Mouse (Mus musculus): Measurements from ENCODE around the gene Olfr493. TPM values are rescaled to one million over a fixed set of nuclear protein-coding genes. Genes with fewer than 3 reads are reported as not detected.

Olfr493 gene
- not detected in 2 replicates for polyA plus RNA-seq (2012; rRNA removed)

DNA sequence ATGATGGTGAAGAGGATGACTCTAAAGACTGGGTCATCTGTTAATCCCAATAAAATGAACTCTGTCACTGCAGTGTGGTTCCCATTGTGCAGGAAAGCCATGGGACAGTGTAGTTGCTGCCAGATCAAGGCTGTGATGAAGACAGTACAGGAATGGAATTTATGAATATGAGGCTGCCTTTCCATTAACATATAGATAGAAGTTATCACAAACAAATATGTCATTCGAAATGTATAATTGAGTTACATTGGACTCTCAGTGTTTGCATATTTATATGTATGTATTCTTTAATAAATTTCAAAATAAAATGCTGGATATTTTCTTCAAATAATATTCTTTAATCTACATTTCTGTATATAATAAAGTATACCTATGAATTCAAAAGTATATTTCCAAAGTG lies at the start of gene Olfr493:
TSS of gene Olfr493 (minus strand) at position 101 of the 400 bp plus-strand sequence.
- TF ChIP-seq POLR2A (IDR thresholded peaks at IDR 0.05; ENCODE audit: borderline replicate concordance, extremely low read depth, insufficient read depth, insufficient read length, poor library complexity, severe bottlenecking): no peak
- TF ChIP-seq CTCF (IDR thresholded peaks at IDR 0.05; ENCODE audit: borderline replicate concordance, extremely low read depth, insufficient read depth, insufficient read length): no peak
- DNase-seq (ENCODE audit: low read depth): no peak

DNA sequence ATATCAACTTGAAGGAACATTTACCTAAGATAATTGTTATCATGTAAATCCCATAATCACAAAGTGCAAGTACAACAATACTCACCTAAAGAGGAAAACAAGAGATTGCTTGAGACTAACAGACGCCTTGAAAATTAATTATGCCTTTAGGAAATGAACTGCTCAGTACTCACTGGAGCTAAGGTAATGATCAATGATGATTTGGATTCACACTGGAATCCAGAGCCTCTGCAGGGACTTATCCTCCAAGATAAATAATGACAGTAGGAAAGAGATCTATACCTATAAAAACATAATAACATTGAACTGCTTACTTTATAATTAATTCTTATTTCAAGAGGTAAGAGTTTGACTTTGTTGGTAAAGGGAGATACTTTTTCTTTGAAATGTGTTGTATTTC lies 46.1 kb upstream of the Olfr493 start, which contains the start of gene Olfr495:
TSS of gene Olfr495 (plus strand) at position 301 of the 400 bp plus-strand sequence.
- TF ChIP-seq POLR2A (IDR thresholded peaks at IDR 0.05; ENCODE audit: borderline replicate concordance, extremely low read depth, insufficient read depth, insufficient read length, poor library complexity, severe bottlenecking) (no peak), CTCF (IDR thresholded peaks at IDR 0.05; ENCODE audit: borderline replicate concordance, extremely low read depth, insufficient read depth, insufficient read length) (no peak)
- DNase-seq (ENCODE audit: low read depth): no peak

DNA sequence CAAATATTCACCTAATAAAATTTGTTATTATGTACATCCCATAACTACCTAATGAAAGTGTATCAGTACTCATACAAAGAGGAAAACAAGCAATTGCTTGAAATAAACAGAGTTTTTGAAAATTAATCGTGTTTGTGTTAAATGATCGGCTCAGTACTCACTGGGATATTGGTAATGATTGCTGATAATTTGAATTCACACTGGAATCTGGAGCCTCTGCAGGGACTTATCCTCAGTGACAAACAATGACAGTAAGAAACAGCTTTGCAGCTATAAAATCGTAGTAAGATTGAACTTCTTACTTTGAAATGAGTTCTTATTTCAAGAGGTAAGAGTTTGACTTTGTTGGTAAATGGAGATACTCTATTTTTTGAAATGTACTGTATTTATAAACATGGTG lies 18.3 kb upstream of the Olfr493 start, which contains the start of gene Olfr494:
TSS of gene Olfr494 (plus strand) at position 301 of the 400 bp plus-strand sequence.
- no peak for DNase-seq (ENCODE audit: low read depth)
- TF ChIP-seq CTCF (IDR thresholded peaks at IDR 0.05; ENCODE audit: borderline replicate concordance, extremely low read depth, insufficient read depth, insufficient read length) (no peak), POLR2A (IDR thresholded peaks at IDR 0.05; ENCODE audit: borderline replicate concordance, extremely low read depth, insufficient read depth, insufficient read length, poor library complexity, severe bottlenecking) (no peak)

DNA sequence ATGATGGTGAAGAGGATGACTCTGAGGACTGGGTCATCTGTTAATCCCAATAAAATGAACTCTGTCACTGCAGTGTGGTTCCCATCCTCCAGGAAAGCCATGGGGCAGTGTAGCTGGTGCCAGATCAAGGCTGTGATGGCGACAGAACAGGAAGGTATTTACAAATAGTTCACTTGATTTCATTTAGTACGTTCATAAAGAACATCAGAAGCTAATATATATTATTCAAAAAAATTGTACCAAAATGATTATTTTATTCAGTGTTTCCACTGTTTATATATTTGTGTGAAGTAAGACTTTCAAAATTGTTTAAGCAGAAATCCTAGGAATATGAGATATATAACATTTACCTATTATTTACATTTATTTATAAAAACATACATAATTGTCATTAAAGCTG lies 23.2 kb downstream of the Olfr493 start, which contains the start of gene Olfr492:
TSS of gene Olfr492 (minus strand) at position 101 of the 400 bp plus-strand sequence.
- DNase-seq (ENCODE audit: low read depth): no peak
- TF ChIP-seq CTCF (IDR thresholded peaks at IDR 0.05; ENCODE audit: borderline replicate concordance, extremely low read depth, insufficient read depth, insufficient read length) (no peak), POLR2A (IDR thresholded peaks at IDR 0.05; ENCODE audit: borderline replicate concordance, extremely low read depth, insufficient read depth, insufficient read length, poor library complexity, severe bottlenecking) (no peak)

DNA sequence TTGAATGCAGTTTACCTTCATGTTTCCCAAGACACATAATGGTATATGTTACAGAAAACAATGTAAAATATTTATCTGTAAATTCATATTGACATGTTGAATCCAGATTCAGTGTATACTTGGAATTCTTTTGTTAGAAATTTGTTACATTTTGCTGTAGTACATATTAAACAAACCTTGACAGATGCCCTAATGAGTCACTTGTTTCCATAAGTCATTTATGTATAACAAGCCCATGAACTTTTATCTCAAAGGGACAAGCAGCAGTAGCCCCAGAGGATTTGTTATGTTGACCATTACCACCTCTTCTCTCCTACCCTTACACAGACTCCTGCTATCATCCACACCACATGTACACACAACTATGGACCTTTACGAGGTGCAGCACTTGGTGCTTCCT lies 33.6 kb downstream of the Olfr493 start, which contains the start of gene Olfr491:
TSS of gene Olfr491 (plus strand) at position 301 of the 400 bp plus-strand sequence.
- DNase-seq (ENCODE audit: low read depth): no peak
- TF ChIP-seq POLR2A (IDR thresholded peaks at IDR 0.05; ENCODE audit: borderline replicate concordance, extremely low read depth, insufficient read depth, insufficient read length, poor library complexity, severe bottlenecking): no peak
- TF ChIP-seq CTCF (IDR thresholded peaks at IDR 0.05; ENCODE audit: borderline replicate concordance, extremely low read depth, insufficient read depth, insufficient read length): no peak

Other genes with a start within 250 kb of the Olfr493 start
- gene Olfr482, start 249.4 kb downstream of the Olfr493 start, polyA plus RNA-seq (2012; rRNA removed): 0.03 TPM in 1 of 2 replicates, not detected in the other
- gene Olfr483, start 246.1 kb downstream of the Olfr493 start, polyA plus RNA-seq (2012; rRNA removed): not detected in 2 replicates
- gene Olfr484, start 219.5 kb downstream of the Olfr493 start, polyA plus RNA-seq (2012; rRNA removed): not detected in 2 replicates
- not detected in 2 replicates for gene Olfr485, start 187.1 kb downstream of the Olfr493 start, polyA plus RNA-seq (2012; rRNA removed)
- gene Olfr486, start 174.2 kb downstream of the Olfr493 start, polyA plus RNA-seq (2012; rRNA removed): not detected in 2 replicates
- not detected in 2 replicates for gene Olfr487, start 132.3 kb downstream of the Olfr493 start, polyA plus RNA-seq (2012; rRNA removed)
- not detected in 2 replicates for gene Olfr488, start 88.6 kb downstream of the Olfr493 start, polyA plus RNA-seq (2012; rRNA removed)
- not detected in 2 replicates for gene Olfr490, start 58.0 kb downstream of the Olfr493 start, polyA plus RNA-seq (2012; rRNA removed)
- not detected in 2 replicates for gene Olfr491, start 33.5 kb downstream of the Olfr493 start, polyA plus RNA-seq (2012; rRNA removed)
- not detected in 2 replicates for gene Olfr492, start 23.3 kb downstream of the Olfr493 start, polyA plus RNA-seq (2012; rRNA removed)
- not detected in 2 replicates for gene Olfr494, start 18.4 kb upstream of the Olfr493 start, polyA plus RNA-seq (2012; rRNA removed)
- gene Olfr495, start 46.2 kb upstream of the Olfr493 start, polyA plus RNA-seq (2012; rRNA removed): not detected in 2 replicates
- gene Olfr497, start 73.4 kb upstream of the Olfr493 start, polyA plus RNA-seq (2012; rRNA removed): not detected in 2 replicates
- gene Olfr498, start 118.3 kb upstream of the Olfr493 start, polyA plus RNA-seq (2012; rRNA removed): not detected in 2 replicates
- not detected in 2 replicates for gene Olfr502, start 178.1 kb upstream of the Olfr493 start, polyA plus RNA-seq (2012; rRNA removed)
- gene Olfr503, start 197.5 kb upstream of the Olfr493 start, polyA plus RNA-seq (2012; rRNA removed): not detected in 2 replicates
- not detected in 2 replicates for gene Olfr504, start 218.8 kb upstream of the Olfr493 start, polyA plus RNA-seq (2012; rRNA removed)